Mouse (Mus musculus): ENCODE results near the gene Ube4b. TPM values are rescaled to one million over a fixed set of nuclear protein-coding genes. Genes with fewer than 3 reads are reported as not detected.

Ube4b gene
- polyA plus RNA-seq, 1 experiment from 2014 or later: 64.6 TPM

- peaks cover 13% of the 10 kb centered on the region for H3K4me1 ChIP-seq
Measured at GRCm38 (mm10) chr4:149374662-149375061, 51.9 kb downstream of the Ube4b start.

DNA sequence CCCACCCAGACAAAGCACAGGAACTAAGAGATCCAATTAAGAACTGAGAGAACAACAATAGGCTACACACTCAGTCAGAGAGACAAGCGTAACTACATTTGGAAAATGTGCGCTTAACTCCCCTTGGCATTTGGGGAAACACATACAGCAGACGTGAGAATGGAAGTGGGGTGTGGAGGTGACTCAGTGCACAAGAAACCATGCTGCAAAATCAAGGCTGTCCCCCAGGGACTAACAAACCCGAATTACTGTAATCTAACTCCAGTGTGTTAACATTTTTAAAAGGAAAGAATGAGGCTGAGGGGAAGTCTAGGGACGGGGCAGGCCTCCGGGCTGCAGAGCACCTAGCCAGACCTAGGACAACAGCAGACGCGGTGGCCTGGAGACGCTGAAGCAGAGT is 52.6 kb downstream of the Ube4b start:
- 85% methylated on average over 9 of the region's 9 CpGs for WGBS
- H3K27me3 ChIP-seq (ENCODE audit: poor library complexity, severe bottlenecking): no peaks in the 10 kb centered on the region
- no peak for DNase-seq (ENCODE audit: extremely low spot score, low spot score)
- no peak overlapping the region for H3K4me3 ChIP-seq
- H3K4me1 ChIP-seq: peaks cover 8% of the 10 kb centered on the region
- H3K27ac ChIP-seq: peak overlapping the region; percentile 56; the same call in 1 of the 2 replicates
- peaks cover 99% of the 10 kb centered on the region for H3K36me3 ChIP-seq (replicated peaks)
- no peaks in the 10 kb centered on the region for H3K9me3 ChIP-seq

More at GRCm38 (mm10) chr4:149374662-149375061, 51.9 kb downstream of the Ube4b start:
- H3K36me3 ChIP-seq (replicated peaks): peaks cover 99% of the 10 kb centered on the region
- H3K27me3 ChIP-seq (ENCODE audit: poor library complexity, severe bottlenecking): no peaks in the 10 kb centered on the region
- no peak overlapping the region for H3K4me3 ChIP-seq
- H3K27ac ChIP-seq: no peak overlapping the region
- H3K9me3 ChIP-seq: no peaks in the 10 kb centered on the region
- WGBS: 86% methylated on average over 11 of the region's 11 CpGs
- DNase-seq (ENCODE audit: extremely low spot score, low spot score): no peak

- peaks cover 99% of the 10 kb centered on the region for H3K36me3 ChIP-seq (replicated peaks)
- no peaks in the 10 kb centered on the region for H3K9me3 ChIP-seq
- peak; percentile 55 for DNase-seq (ENCODE audit: extremely low spot score, low spot score)
- H3K27me3 ChIP-seq (ENCODE audit: poor library complexity, severe bottlenecking): no peaks in the 10 kb centered on the region
- no peak overlapping the region for H3K27ac ChIP-seq
- H3K4me1 ChIP-seq: peaks cover 5% of the 10 kb centered on the region; the same call in 1 of the 2 replicates
- 75% methylated on average over 5 of the region's 5 CpGs for WGBS
- H3K4me3 ChIP-seq: no peak overlapping the region
Measured at GRCm38 (mm10) chr4:149373431-149373830, 53.1 kb downstream of the Ube4b start.

DNA sequence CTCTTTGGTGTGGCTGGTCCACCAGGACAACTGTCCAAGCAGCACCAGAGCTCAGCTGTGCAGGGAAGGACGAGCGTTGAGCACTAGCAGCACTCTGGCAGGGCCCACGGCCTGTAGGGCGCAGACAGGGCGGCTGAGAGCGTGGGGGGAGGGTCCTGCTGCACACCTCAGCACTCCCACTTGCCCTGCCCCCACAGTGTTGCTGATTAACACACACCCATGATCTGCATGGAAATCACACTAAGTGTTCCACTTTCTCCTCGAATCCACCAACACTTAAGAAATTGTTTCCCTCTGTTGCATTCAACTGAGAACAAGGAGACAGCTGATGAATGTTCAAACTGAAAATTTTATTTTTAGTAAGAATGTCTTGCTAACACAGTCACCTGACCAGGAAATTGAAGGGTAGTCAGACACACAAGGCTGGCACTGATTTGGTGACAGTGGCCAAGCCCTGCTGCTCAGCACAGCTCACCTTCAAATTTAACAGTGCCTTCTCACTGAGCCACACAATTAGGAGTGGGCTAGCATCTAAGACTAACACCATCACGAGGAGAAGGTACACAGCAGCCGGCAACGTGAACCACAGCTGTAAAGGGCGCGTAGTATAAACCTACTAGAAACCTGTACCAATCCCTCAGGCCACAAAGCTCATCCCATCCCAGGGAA is 60.7 kb downstream of the Ube4b start:
- peaks cover 97% of the 10 kb centered on the region for H3K36me3 ChIP-seq (replicated peaks)
- 87% methylated on average over 12 of the region's 12 CpGs for WGBS

GRCm38 (mm10) chr4:149364896-149365295 is 61.7 kb downstream of the Ube4b start:
- no peaks in the 10 kb centered on the region for H3K4me1 ChIP-seq
- no peak overlapping the region for H3K27ac ChIP-seq
- H3K27me3 ChIP-seq (ENCODE audit: poor library complexity, severe bottlenecking): no peaks in the 10 kb centered on the region
- no peaks in the 10 kb centered on the region for H3K9me3 ChIP-seq
- WGBS: 93% methylated on average over 5 of the region's 5 CpGs
- H3K4me3 ChIP-seq: no peak overlapping the region
- peaks cover 98% of the 10 kb centered on the region for H3K36me3 ChIP-seq (replicated peaks)
- no peak for DNase-seq (ENCODE audit: extremely low spot score, low spot score)

More for the DNA sequence above, 60.7 kb downstream of the Ube4b start:
- Histone ChIP-seq H3K9me3 (no peaks in the 10 kb centered on the region), H3K4me1 (no peaks in the 10 kb centered on the region), H3K27ac (no peak overlapping the region), H3K4me3 (no peak overlapping the region), H3K27me3 (ENCODE audit: poor library complexity, severe bottlenecking) (no peaks in the 10 kb centered on the region)
- DNase-seq (ENCODE audit: extremely low spot score, low spot score): no peak

DNA sequence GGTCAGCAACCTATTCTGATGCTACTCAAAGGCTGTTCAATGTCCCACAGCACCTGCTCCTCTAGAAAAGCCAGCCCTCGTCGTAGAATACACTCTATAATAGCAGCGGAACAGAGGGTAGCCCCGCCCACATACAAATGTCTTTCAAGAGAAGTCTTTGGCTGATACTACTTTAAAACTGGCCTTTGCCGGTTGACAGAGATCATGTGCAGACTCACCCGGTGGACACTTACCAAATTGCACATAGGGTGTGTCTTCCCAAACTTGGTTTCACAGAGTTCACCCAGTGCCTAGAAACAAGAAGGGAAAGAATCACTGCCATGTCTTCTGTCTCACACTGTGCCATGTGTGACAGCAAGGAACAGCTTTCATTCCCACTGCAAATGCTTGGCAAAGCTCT is 65.5 kb downstream of the Ube4b start:
- H3K36me3 ChIP-seq (replicated peaks): peaks cover 100% of the 10 kb centered on the region
- 85% methylated on average over 6 of the region's 6 CpGs for WGBS

DNA sequence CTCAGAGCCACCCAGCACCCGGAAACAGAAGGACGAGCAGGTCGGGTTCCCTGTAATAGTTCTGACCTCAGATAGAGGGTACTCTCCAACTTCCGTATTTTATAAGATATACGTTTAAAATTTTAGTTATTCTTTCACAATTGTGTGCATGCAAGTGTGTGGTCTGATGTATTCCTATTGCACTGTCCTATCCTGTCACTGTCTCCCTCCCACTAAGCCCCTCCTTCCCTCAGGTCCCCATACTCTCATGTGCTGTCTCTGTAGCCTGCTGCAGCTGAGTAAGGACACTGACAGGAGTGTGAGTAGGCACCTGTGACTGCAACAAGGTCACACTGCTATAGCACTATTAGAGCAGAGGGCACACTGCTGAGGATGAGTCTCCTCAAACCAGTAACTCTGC is 65.9 kb downstream of the Ube4b start:
- 98% methylated on average over 5 of the region's 5 CpGs for WGBS
- Histone ChIP-seq H3K27me3 (ENCODE audit: poor library complexity, severe bottlenecking) (no peaks in the 10 kb centered on the region), H3K4me1 (no peaks in the 10 kb centered on the region), H3K36me3 (replicated peaks) (peaks cover 100% of the 10 kb centered on the region), H3K27ac (no peak overlapping the region), H3K4me3 (no peak overlapping the region), H3K9me3 (no peaks in the 10 kb centered on the region)
- DNase-seq (ENCODE audit: extremely low spot score, low spot score): no peak

More for the DNA sequence above, 65.5 kb downstream of the Ube4b start:
- H3K4me1 ChIP-seq: no peaks in the 10 kb centered on the region
- no peak overlapping the region for H3K27ac ChIP-seq
- H3K9me3 ChIP-seq: no peaks in the 10 kb centered on the region
- DNase-seq (ENCODE audit: extremely low spot score, low spot score): no peak
- H3K4me3 ChIP-seq: no peak overlapping the region
- H3K27me3 ChIP-seq (ENCODE audit: poor library complexity, severe bottlenecking): no peaks in the 10 kb centered on the region

DNA sequence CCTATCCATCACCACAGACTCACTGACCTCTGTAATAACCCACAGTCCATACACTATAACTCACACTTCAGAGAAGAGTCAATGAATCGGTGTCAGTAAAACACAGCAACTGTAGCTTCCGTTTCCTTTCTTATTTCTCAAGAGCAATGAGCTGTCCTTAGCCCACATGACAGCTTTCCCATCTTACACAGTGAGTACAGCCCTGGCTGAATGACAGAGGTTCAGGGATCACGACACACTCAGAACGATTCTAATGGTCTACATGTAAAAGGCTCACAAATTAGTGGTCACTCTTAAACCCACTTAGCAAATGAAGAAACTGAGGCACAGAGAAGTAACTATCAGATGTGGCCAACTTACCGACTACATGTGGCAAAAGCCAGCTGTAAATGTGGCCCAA is 68.6 kb downstream of the Ube4b start:
- peaks cover 100% of the 10 kb centered on the region for H3K36me3 ChIP-seq (replicated peaks)
- WGBS: 98% methylated on average over 5 of the region's 5 CpGs
- H3K4me3 ChIP-seq: no peak overlapping the region
- H3K27me3 ChIP-seq (ENCODE audit: poor library complexity, severe bottlenecking): no peaks in the 10 kb centered on the region
- H3K27ac ChIP-seq: no peak overlapping the region
- no peak for DNase-seq (ENCODE audit: extremely low spot score, low spot score)
- no peaks in the 10 kb centered on the region for H3K9me3 ChIP-seq
- H3K4me1 ChIP-seq: no peaks in the 10 kb centered on the region

DNA sequence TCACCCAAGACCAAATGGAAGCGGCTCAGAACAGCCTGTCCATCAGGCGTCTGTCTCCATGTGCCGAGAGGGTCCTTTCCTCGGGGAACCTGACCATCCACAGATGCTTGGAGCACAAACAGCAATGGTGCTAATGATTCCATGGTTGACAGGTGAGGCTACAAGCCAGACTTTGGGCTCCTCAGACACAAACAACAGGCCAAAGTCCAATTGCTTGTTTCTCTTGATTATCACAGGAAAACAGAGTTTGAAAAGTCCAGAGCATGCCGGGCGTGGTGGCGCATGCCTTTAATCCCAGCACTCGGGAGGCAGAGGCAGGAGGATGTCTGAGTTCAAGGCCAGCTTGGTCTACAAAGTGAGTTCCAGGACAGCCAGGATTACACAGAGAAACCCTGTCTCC is 71.9 kb downstream of the Ube4b start:
- Histone ChIP-seq H3K4me3 (no peak overlapping the region), H3K4me1 (no peaks in the 10 kb centered on the region), H3K9me3 (no peaks in the 10 kb centered on the region), H3K36me3 (replicated peaks) (peaks cover 100% of the 10 kb centered on the region), H3K27me3 (ENCODE audit: poor library complexity, severe bottlenecking) (no peaks in the 10 kb centered on the region), H3K27ac (no peak overlapping the region)
- WGBS: 96% methylated on average over 8 of the region's 8 CpGs
- DNase-seq (ENCODE audit: extremely low spot score, low spot score): no peak

- H3K36me3 ChIP-seq (replicated peaks): peaks cover 99% of the 10 kb centered on the region
- no peak overlapping the region for H3K4me3 ChIP-seq
- H3K27ac ChIP-seq: no peak overlapping the region
- DNase-seq (ENCODE audit: extremely low spot score, low spot score): no peak
- H3K9me3 ChIP-seq: no peaks in the 10 kb centered on the region
- H3K4me1 ChIP-seq: no peaks in the 10 kb centered on the region
- no peaks in the 10 kb centered on the region for H3K27me3 ChIP-seq (ENCODE audit: poor library complexity, severe bottlenecking)
- 92% methylated on average over 8 of the region's 8 CpGs for WGBS
Measured at GRCm38 (mm10) chr4:149351596-149352150, 74.9 kb downstream of the Ube4b start.

GRCm38 (mm10) chr4:149348963-149349362 is 77.6 kb downstream of the Ube4b start:
- Histone ChIP-seq H3K36me3 (replicated peaks) (peaks cover 99% of the 10 kb centered on the region), H3K4me1 (no peaks in the 10 kb centered on the region), H3K4me3 (no peak overlapping the region), H3K9me3 (no peaks in the 10 kb centered on the region), H3K27me3 (ENCODE audit: poor library complexity, severe bottlenecking) (no peaks in the 10 kb centered on the region), H3K27ac (no peak overlapping the region)
- WGBS: 81% methylated on average over 5 of the region's 5 CpGs
- no peak for DNase-seq (ENCODE audit: extremely low spot score, low spot score)

GRCm38 (mm10) chr4:149345873-149346272 is 80.7 kb downstream of the Ube4b start:
- Histone ChIP-seq H3K27me3 (ENCODE audit: poor library complexity, severe bottlenecking) (no peaks in the 10 kb centered on the region), H3K4me1 (peaks cover 7% of the 10 kb centered on the region), H3K9me3 (no peaks in the 10 kb centered on the region), H3K36me3 (replicated peaks) (peaks cover 99% of the 10 kb centered on the region), H3K4me3 (no peak overlapping the region), H3K27ac (no peak overlapping the region)
- 83% methylated on average over 5 of the region's 5 CpGs for WGBS
- DNase-seq (ENCODE audit: extremely low spot score, low spot score): no peak

- no peaks in the 10 kb centered on the region for H3K27me3 ChIP-seq (ENCODE audit: poor library complexity, severe bottlenecking)
- no peaks in the 10 kb centered on the region for H3K9me3 ChIP-seq
- H3K4me3 ChIP-seq: no peak overlapping the region
- 89% methylated on average over 8 of the region's 8 CpGs for WGBS
- H3K36me3 ChIP-seq (replicated peaks): peaks cover 99% of the 10 kb centered on the region
- no peak overlapping the region for H3K27ac ChIP-seq
- no peak for DNase-seq (ENCODE audit: extremely low spot score, low spot score)
- H3K4me1 ChIP-seq: peaks cover 22% of the 10 kb centered on the region
Measured at GRCm38 (mm10) chr4:149344311-149344710, 82.2 kb downstream of the Ube4b start.
